Mouse (Mus musculus) sigmoid colon, adult 10 weeks (tissue): ENCODE data around the gene Ccsap. TPM values are rescaled to one million over a fixed set of nuclear protein-coding genes. Genes with fewer than 3 reads are reported as not detected.

ENCODE experiments used
- polyA plus RNA-seq: library from polyadenylated mRNA; stranded (reverse); fragments of 350-450 nt; fragmentation: Illumina TruSeq; extraction: RNeasy Lipid Tissue Mini Kit (QIAGEN cat#74804); gene quantifications from one replicate; pipeline ENCODE4 v1.2.3, GENCODE M21; 2014; ENCODE audit warnings: low read depth, low replicate concordance

The Ccsap gene
- polyA plus RNA-seq: 0.63 TPM

DNA sequence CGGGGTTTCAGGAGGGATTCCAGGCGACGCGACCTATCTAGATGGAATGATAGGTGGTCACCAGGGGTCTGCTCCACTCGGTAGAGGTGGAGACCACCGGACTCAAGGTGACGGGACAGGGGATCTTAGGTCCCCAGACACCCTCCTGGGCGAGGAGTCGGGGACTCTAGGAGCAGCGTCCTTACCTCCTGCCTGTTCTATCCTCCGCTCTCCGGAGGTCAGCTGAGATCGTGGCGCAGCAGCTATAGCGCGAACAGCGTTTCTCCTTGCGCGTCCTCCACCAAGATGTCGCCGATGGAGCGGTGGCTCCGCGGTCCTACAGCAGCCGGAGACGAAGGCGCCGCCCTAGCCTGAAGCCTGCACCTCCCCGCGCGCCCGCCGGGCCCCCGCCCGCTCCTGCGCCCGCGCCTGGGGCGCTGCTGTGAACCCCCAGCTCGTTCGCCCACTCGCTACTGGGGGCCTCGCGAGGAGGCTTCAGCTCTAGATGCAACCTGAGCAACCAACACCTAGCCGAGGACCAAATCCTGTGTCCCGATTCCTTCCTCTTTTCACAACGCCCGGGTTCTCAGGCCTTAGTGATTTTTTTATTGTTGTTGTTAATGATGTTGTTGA is at the start of gene Ccsap:
Ccsap (minus strand) TSS at position 562 of the 612 bp plus-strand sequence.

DNA sequence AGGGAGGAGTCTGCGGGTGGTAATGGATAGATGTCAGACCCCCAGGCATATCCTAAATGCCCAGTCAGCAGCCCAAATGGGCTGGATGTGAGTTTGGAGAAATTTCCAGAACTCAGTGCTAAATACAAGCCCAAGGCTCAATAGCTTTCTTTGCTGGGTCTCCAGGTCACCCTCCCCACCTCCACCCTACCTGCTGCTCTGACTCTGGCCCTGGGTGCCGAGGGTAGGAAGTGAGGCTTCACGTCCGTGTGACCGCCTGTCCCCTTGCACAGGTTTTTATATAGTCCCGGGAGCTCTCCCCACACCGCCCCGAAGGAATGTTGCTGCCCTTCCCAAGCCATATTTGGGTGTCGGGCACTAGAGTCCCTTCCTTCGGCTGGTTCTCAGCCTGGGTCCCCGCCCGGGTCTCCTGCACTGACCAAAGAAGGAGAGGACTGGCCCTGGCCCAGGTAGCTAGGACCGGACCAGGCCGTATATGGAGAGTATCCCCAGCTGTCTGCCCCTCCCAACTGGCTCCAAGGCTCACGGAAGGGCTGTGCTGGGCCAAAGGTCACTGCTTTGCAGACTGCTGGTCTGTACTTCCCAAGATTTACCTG is 34.6 kb upstream of the Ccsap start, which contains the start of gene Acta1:
Acta1 (minus strand) TSS at position 250 of the 596 bp plus-strand sequence.

DNA sequence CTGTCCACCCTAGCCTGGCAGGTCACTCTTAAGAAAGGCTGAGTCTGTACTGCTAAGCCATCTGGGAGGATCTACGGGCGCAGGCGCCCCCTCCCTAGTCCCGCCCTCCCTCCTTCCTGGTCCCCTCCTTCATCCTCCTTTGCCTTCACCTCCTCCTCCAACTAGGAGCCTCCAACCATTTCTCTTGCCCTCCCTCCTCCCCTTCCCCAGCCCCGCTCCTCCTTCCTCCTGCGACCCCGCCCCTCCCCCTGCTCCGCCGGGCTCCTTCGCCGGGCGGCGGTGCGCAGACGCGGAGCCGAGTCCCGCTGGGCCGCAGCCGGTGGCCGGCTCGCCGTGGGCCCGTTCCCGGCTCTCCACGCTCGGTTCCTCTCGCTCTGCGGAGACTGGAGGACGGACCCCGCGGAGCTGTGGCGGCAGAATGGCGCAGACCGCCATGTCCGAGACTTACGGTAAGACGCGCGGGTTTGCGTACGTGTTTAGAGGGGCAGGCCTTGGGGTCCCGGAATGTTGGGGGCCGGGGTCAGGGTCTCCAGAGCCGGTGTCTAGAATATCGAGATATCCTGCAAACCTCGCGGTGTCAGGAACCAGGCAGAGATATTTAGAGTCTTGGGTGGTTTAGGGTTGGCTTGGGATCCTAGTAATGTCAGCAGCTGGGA is 54.2 kb downstream of the Ccsap start, which contains the start of gene Rab4a:
Rab4a (plus strand) TSS at position 268 of the 656 bp plus-strand sequence.

Other genes with a start within 250 kb of the Ccsap start
- gene Rhou, start 206.3 kb downstream of the Ccsap start, polyA plus RNA-seq: 18.6 TPM
- 16.3 TPM for gene Rab4a, start 54.2 kb downstream of the Ccsap start, polyA plus RNA-seq
- not detected for gene Acta1, start 34.5 kb upstream of the Ccsap start, polyA plus RNA-seq
- 4.2 TPM for gene Nup133, start 89.1 kb upstream of the Ccsap start, polyA plus RNA-seq
- 9.9 TPM for gene Abcb10, start 122.9 kb upstream of the Ccsap start, polyA plus RNA-seq
- 9.5 TPM for gene Taf5l, start 161.2 kb upstream of the Ccsap start, polyA plus RNA-seq
- gene Urb2, start 161.3 kb upstream of the Ccsap start, polyA plus RNA-seq: 4.8 TPM